Mouse (Mus musculus) ovary, adult 18-20 months (tissue): ENCODE measurements around the gene Napa.

Experiments
- DNase-seq: peaks from one replicate; pipeline ENCODE4 v3.0.0; 2022; ENCODE audit warnings: low spot score, mixed read lengths

Napa gene

GRCm38 (mm10) chr7:16132926-16133325 lies 34.7 kb downstream of the Napa start:
- DNase-seq = no peak

DNA sequence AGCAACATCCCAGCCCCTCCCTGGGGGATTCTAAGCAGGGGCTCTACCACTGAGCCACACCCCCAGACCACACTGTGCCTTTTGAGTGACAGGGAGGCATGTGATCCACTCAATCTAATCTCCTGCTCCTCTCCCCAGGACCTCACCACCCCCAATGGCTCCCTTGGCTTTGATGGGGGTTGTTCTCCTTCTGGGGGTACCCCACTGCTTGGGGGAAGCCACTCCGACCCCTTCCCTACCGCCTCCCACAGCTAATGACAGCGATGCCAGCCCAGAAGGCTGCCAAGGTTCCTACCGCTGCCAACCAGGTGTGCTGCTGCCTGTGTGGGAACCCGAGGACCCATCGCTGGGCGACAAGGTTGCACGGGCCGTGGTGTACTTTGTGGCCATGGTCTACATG lies 35.4 kb downstream of the Napa start:
- no peak for DNase-seq

- no peak for DNase-seq
Measured at GRCm38 (mm10) chr7:16134951-16135392, 36.7 kb downstream of the Napa start.

DNA sequence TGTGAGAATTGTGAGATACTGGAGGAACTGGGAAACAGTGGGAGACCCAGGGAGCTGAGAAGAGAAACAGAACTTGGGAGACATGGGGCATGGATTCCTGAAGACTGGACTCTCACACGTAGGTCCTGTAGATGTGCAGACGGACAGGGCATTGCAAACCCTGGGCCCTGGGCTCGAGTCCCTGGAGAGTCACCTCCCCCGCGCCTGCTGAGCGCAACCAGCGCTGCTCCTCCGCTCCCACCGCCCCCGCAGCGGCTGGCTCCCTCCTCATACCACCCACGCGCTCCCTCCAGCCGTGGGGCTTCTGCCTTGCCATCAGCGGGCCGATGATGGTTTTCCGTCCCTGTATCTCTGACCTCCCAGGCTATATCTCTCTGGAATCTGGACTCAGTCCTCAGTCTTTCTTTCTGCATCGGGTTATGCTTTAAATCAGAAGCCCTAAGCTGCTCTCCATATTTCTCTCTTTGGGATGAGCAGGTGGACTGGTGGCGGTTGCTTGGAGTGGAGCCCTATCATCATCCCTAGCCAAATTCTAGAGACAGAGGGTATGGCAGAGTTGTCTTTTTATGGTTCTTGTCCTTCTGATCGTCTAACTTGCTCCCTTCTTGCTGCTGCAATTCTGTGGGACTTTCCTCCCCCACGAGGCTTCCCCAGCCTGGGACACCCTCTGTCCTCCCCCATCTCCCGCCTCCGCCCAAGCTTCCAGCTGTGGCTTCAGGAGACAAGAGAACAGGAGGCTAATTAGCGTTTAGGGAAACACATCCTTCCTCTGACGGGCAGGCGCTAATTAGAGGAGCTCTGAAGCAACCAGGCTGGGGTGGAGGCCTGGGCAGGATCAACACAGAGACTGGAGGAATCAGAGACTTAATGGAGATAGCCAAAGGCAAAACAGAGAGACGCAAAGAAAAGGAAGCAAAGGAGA lies 48.5 kb downstream of the Napa start:
- no peak for DNase-seq

DNA sequence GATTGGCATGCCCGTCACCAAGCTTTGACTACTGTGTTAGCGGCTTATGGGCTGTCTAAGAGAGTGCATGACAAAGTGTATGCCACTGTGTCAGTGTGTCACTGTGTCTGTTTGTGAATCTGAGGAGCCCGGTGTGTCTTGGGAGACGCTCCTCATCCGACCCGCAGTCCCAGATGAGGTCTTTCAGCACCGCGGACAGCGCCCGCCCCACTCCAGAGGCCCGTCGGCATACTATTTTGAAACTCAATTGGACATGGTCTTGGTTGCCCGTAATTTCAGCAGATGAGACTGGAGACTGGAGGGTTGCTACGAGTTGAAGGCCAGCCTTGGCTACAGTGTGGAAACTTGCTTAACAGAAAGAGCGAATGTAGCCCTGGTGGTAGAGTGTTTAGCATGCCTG lies 49.4 kb downstream of the Napa start:
- no peak for DNase-seq

DNA sequence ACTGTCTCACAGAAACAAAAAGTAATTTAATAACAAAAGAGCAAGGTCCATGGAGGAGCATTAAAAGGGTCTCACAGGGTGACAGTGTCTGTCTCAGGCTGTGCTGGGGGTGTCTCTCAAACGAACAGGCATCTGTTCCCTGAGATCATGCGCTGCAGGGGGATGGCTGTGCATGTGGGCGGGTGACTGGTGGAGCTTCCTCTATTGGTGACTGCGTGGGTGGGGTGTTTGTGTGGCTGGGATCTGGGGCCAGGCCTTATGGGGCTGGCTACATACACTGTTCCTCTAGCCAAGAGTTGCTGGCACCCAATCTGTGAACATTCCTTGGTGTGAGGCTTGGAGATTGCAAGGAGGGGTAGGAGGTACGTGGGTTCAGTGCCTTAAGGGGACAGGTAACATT lies 51.0 kb downstream of the Napa start:
- DNase-seq = no peak

GRCm38 (mm10) chr7:16150191-16151145 lies 52.2 kb downstream of the Napa start:
- no peak for DNase-seq

DNA sequence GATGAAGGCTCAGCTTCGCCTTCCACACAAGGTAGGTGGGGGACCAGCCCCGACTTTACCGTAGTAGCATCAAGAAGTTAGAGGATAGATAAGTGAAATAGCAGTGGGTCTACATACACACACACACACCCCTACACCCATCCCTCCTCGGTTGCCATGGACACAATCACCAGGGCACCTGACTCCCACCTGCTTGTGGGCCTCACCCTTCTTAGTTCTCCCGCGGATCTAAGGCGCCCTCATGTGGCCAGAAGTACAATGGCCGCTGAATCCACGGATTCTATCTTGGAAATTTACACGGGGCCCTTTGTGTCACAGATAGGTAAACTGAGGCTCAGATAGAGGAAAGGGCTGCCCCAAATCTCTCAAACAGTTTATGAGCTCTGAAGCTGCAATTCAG lies 55.3 kb downstream of the Napa start:
- DNase-seq = no peak

GRCm38 (mm10) chr7:16155132-16155872 lies 57.0 kb downstream of the Napa start:
- peak; percentile 30 for DNase-seq

DNA sequence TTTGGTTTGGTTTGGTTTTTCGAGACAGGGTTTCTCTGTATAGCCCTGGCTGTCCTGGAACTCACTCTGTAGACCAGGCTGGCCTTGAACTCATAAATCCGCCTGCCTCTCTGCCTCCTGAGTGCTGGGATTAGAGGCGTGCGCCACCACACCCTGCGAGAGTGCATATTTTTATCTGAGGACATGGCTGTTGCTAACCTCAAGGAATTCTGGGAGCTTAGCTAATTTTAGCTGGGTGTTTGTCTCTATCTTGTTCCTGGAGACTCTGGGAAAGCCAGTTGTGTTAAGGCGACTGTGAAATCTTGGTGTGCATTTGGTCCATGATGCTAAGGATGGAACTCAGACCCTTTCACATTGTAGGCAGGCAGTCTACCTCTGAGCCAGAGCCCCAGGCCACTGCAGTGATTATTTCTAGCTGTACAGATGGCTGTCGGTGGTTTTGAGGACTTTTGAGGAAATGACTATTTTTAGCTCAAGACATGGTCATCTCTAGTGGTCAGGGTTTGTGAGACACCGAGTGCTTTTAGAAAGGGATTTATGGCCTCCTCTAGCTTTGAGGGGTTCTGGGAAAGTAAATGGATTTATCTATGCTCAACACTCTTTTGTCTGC lies 58.0 kb downstream of the Napa start:
- no peak for DNase-seq

GRCm38 (mm10) chr7:16158735-16159134 lies 60.5 kb downstream of the Napa start:
- no peak for DNase-seq

DNA sequence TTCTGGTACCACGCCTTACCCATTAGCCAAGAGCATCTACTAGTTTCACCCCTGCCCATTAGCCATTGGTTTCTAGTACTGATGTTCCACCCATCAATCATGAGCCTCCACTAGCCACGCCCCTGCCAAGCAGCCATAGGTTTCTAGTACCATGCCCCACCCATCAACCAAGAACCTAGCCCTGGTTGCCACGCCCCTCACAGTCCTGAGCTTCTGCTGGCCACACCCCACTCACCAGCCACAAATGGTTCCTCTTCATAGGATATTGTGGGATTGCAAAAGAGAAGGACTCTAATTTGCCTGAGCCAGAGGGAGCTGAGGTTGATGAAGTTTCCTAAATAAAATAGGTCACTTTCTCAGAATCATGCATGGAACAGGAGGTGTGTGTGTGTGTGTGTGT lies 62.4 kb downstream of the Napa start:
- no peak for DNase-seq

- DNase-seq = no peak
Measured at GRCm38 (mm10) chr7:16161302-16161701, 63.0 kb downstream of the Napa start.

DNA sequence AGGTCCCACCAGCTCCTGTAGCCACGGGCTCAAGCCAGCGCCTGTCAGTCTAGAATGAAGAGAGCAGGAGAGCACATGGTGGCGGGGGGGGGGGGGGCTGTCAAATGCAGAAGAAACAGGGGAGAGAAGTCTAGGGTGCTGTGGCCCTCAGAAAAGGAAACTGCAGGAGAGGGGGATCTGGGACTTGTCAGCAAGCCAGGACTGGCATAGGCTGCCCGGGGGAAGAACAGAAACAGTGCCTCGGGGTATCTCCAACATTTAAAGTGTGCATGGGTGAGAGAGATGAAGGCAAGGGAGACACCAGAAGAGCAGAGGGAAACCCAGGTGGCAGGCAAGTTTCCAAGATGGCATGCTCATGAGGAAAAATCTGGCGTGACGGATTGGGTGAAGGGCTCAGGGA lies 63.8 kb downstream of the Napa start:
- no peak for DNase-seq
